Mouse (Mus musculus) urinary bladder, postnatal 25 days (tissue): ENCODE results near the gene Rpl4.
"Not testable (repeated sequence)": the region's sequence is repeated elsewhere in the genome, so short reads cannot be mapped to it uniquely, and the experiment has no call there.

Experiments used
- DNase-seq: peaks from one replicate; pipeline ENCODE4 v3.0.0; 2022; ENCODE audit warnings: low spot score

Rpl4 gene

DNA sequence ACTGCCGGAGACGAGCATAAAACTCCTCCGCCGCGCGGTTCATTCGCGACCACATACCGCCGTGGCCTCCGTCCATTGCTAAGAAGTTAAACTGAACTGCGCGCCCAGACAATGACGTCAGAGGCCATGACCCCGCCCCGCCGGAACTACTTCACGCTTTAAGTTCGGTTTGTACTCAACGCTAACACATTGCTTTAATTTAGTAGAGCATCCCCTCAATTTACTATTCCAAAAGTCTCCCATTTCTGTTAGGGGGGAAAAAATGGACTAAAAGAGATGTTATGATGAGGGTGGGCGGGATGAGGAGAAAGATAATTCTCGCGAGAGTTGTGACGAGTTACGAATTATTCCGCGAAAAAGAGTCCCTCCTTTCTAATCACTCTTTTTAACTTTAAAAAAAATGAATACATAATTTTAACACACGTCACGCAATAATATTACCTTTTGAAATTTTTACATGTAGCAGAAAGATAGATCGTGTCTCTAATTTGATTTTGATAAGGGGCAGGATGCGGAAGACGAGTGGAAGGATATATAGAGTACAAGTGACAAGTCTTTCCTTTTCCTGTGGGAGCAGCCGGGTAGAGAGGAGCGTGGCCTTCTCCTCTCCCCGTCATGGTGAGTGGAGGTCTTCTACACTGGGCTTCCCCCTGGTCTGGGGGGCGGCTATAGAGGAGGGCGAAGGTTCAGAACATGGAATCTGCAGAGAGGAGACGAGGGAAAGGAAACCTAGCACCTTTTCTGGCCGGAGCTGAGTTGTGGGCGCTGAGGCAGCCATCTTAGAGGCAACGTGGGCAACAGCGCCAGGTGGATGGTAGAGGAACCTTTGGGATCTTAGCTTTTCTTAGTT, at the start of gene Rpl4, which contains the start of gene Zwilch:
TSS of gene Rpl4 (plus strand) at position 560 of the 850 bp plus-strand sequence.
TSS of gene Zwilch (minus strand) at position 289 of the 850 bp plus-strand sequence.
- DNase-seq: peak; percentile 76

- DNase-seq: not testable (repeated sequence)
Measured at GRCm38 (mm10) chr9:64124846-64125245, 48.3 kb upstream of the Rpl4 start.

GRCm38 (mm10) chr9:64125307-64125706, 47.9 kb upstream of the Rpl4 start:
- no peak for DNase-seq

- no peak for DNase-seq
Measured at GRCm38 (mm10) chr9:64126121-64126520, 47.1 kb upstream of the Rpl4 start.

DNA sequence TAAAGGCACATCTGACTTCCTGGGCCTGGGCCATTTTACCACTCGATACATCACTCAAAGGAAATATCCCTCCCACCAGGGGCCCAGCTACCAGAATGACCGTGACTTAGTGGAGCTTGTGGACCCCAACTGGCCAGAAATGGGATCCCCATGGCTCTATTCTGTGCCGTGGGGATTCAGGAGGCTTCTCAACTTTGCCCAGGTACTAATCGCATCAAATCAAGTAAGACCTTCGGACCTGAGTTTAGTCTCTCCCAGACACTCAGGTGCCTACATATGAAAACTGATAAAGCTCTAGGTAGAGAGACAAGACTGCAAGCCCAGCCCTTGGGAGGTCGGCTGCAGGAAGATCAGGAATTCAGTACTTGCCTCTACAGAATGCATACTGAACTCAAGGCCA, 41.6 kb upstream of the Rpl4 start:
- DNase-seq: no peak

- DNase-seq: peak; percentile 41
Measured at GRCm38 (mm10) chr9:64138896-64139295, 34.3 kb upstream of the Rpl4 start.

- no peak for DNase-seq
Measured at GRCm38 (mm10) chr9:64139879-64140278, 33.3 kb upstream of the Rpl4 start.

GRCm38 (mm10) chr9:64156641-64157040, 16.5 kb upstream of the Rpl4 start:
- DNase-seq: no peak

GRCm38 (mm10) chr9:64160471-64160870, 12.7 kb upstream of the Rpl4 start:
- DNase-seq: no peak

DNA sequence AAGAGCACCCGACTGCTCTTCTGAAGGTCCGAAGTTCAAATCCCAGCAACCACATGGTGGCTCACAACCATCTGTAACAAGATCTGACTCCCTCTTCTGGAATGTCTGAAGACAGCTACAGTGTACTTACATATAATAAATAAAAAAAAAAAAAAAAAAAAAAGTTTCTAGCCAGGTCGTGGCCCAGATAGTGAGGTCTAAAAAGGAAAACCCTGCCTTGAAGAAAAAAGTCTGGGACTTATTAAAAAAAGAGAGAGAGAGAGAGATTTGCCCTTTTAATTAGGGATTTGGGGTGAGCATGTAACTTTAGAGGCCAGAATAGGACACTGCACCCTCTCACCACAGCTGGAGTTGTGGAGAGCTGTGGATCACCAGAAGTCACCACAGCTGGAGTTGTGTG, 3.2 kb upstream of the Rpl4 start:
- not testable (repeated sequence) for DNase-seq

GRCm38 (mm10) chr9:64172145-64172815, 895 bp upstream of the Rpl4 start:
- DNase-seq: no peak

DNA sequence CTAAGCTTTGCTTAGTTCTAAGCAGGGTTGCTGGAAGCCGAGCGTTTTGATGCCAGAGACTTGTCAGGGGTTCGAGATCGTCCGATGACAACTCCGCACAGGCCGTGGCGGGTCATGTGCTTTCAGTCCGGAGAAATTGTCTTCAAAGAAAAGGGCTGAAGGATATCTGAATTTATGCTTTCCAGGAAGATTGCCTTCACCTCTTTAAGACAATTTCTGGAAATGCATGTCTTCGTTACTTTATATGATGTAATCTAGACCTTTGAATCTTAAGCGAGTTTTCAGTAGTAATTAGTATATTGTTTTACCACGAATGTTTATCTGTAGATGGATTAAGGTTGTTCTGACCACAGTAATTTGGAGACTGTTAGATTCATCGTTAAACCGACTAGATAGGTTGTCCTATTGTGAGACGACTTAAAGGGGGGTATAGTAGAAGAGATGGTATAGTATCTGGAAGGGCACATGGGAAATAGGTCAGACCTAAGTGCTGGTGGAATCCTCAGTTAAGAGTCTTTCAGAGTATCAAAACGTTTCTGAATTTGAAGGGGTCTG, 568 bp downstream of the Rpl4 start:
- no peak for DNase-seq

GRCm38 (mm10) chr9:64174341-64174740, 1.2 kb downstream of the Rpl4 start:
- no peak for DNase-seq

DNA sequence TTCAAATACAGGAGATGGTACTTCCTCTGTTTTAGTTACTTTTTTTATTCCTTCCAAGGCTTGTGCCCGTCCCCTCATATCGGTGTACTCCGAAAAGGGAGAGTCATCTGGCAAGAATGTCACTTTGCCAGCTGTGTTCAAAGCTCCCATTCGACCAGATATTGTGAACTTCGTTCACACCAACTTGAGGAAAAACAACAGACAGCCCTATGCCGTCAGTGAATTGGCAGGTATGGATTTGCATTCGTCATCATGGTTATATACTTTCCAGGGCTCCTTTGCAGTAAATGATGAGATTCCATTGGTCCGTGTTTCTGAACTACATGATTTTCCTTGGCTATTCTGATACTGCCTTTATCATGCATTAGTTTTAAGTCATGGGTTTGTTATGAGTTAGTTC, 1.6 kb downstream of the Rpl4 start:
- no peak for DNase-seq

DNA sequence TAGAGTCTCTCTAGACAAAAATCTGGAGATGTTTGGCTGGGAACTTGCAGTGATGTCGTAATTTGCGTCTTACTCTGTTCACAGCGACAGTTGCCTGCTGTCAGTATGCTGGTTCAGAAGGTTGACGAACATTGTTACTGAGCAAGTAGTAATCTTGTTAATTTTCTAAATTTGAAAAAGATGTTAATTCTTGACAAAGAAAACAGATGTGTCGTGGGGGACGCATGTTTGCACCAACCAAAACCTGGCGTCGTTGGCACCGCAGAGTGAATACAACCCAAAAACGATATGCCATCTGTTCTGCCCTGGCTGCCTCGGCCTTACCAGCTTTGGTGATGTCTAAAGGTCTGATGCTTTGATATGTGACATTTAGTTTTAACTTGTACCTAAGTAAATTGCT, 2.2 kb downstream of the Rpl4 start:
- no peak for DNase-seq

DNA sequence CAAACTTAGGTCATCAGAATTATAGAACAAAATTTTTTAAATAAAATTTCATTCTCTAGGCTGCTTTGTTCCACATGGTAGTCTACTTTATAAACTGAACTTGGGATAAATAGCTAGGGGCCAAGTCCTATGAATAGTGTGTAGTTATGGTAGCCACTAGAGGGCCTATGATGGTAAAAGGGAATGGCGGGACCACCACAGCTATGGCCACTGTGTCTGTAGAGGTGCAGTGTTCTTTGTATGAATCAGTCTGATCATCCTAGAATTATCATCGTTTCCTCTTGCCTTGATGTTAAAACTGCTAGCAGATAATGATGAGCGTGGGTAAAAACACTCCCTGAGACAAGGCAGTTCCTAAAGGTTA, 5.4 kb downstream of the Rpl4 start:
- DNase-seq: no peak

- peak; percentile 82 for DNase-seq
Measured at GRCm38 (mm10) chr9:64178974-64179646, 5.9 kb downstream of the Rpl4 start, which contains the start of gene Snapc5. Gene Snapc5 (plus strand): TSS chr9:64179274.

GRCm38 (mm10) chr9:64183295-64183694, 10.1 kb downstream of the Rpl4 start:
- not testable (repeated sequence) for DNase-seq

DNA sequence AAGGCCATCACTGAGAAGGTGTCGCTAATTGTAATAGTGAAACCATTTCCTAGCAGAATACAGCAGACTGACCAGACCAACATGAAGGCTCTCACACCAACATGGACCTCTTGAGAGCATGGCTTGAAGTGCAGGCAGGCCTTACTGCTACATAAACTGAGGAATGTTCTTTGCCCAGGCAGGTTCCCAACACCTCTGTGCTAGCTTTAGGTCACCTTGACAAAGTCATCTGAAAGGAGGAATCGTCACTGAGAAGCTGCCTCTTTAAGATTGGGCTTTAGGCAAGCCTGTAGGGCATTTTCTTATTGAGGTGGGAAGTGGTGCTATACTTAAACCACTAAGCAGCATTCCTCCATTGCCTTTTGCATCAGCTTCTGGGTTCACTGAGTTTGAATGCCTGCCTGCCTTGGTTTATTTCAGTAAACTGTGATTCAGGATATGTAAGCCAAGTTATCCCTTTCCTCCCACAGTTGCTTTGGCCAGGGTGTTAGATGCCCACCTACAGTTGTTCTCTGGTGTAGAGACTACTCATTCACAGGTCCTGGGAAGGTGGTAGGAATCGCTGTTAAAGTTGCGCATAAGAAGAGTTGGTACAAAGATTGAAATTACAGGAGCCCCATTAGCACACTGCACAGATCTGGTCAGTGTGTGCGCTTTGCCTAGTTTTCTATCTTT, 11.1 kb downstream of the Rpl4 start:
- no peak for DNase-seq

- no peak for DNase-seq
Measured at GRCm38 (mm10) chr9:64193879-64194278, 20.7 kb downstream of the Rpl4 start.

DNA sequence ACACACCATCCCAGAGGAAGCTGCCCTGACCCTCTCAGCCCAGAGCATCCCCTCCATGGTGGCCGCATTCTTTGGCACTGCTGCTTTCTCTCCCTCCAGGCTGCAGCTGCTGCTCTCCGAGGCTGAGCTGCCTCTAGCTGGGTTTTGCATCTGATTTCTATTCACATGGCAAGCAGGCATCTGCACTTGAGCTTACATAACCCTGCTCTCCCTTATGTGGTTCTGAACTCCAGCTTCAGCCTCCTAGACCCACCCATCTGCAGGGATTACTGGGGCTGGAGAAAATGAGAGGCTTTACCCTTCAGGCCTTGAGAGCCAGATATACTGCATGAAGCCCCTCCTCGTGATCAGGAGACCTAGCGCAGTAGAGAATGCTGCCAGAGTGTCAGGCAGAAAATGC, 22.4 kb downstream of the Rpl4 start:
- no peak for DNase-seq

- DNase-seq: no peak
Measured at GRCm38 (mm10) chr9:64197524-64197923, 24.3 kb downstream of the Rpl4 start.
